Mouse (Mus musculus) forebrain, postnatal 0 days (tissue): ENCODE data around the gene Mrps23. TPM values are rescaled to one million over a fixed set of nuclear protein-coding genes. Genes with fewer than 3 reads are reported as not detected.
"Not testable (repeated sequence)": the region's sequence is repeated elsewhere in the genome, so short reads cannot be mapped to it uniquely, and the experiment has no call there.

Experiments used
- ATAC-seq: fragments of 200-750 bp; cut with Nextera tagmentation; 2 replicates; pipeline ENCODE4 v1.8.0; 2017; ENCODE audit warnings: mild to moderate bottlenecking, moderate library complexity
- DNase-seq: peaks from one replicate; pipeline ENCODE4 v3.0.0-alpha.2; 2015
- H3K27ac ChIP-seq: fragments of 300-500 bp; sonication (generic); 2 replicates; pipeline ENCODE4 v1.5.1; 2014; ENCODE audit warnings: low read depth, mild to moderate bottlenecking, antibody characterized with exemption, low read length, moderate library complexity, mixed read lengths
- H3K27me3 ChIP-seq: fragments of 300-500 bp; sonication (generic); 2 replicates; pipeline ENCODE4 v1.6.1; 2014; ENCODE audit warnings: mild to moderate bottlenecking, low read length, mixed read lengths; ENCODE audit not compliant: insufficient read depth
- H3K36me3 ChIP-seq: fragments of 300-500 bp; sonication (generic); 2 replicates; pipeline ENCODE4 v1.6.1; 2014; ENCODE audit warnings: mild to moderate bottlenecking, moderate library complexity; ENCODE audit not compliant: insufficient read depth
- H3K4me1 ChIP-seq: fragments of 300-500 bp; sonication (generic); 2 replicates; pipeline ENCODE4 v1.6.1; 2014; ENCODE audit warnings: antibody characterized with exemption; ENCODE audit not compliant: insufficient read depth
- H3K4me2 ChIP-seq: fragments of 300-500 bp; sonication (generic); 2 replicates; pipeline ENCODE4 v1.6.1; 2014; ENCODE audit warnings: low read depth, mild to moderate bottlenecking, moderate library complexity
- H3K4me3 ChIP-seq: fragments of 300-500 bp; sonication (generic); 2 replicates; pipeline ENCODE4 v1.5.1; 2014; ENCODE audit warnings: low read depth, low read length, mixed read lengths
- H3K9ac ChIP-seq: fragments of 300-500 bp; sonication (generic); 2 replicates; pipeline ENCODE4 v1.6.1; 2014; ENCODE audit warnings: mild to moderate bottlenecking
- H3K9me3 ChIP-seq: fragments of 300-500 bp; sonication (generic); 2 replicates; pipeline ENCODE4 v1.6.1; 2016; ENCODE audit warnings: low read length
- CTCF ChIP-seq: sonication (generic); IDR thresholded peaks from 2 replicates; pipeline ENCODE4 v1.5.1; 2016; ENCODE audit warnings: antibody characterized with exemption, control low read depth, low read depth
- WGBS: fragments of 180-500 bp; shearing (Covaris S2); extraction: QIAGEN DNeasy Blood & Tissue Kit; methylation state at CpG from one replicate; pipeline ENCODE4 v1.1.7; 2014; 5-methylcytosine and 5-hydroxymethylcytosine counted together
- polyA plus RNA-seq: library from polyadenylated mRNA; unstranded; fragments of >200 nt; fragmentation: Nextera tagmentation; extraction: Ambion mirVana; gene quantifications from 2 replicates; pipeline ENCODE4 v1.2.1, GENCODE M21; 2015
- total RNA-seq: library from RNA; depleted of rRNA; stranded (reverse); fragments of >200 nt; gene quantifications from 2 replicates; pipeline ENCODE4 v1.2.3, GENCODE M21; 2014

Mrps23 gene
- total and polyA plus RNA-seq, 2 experiments from 2014 or later, result 57.5 to 71.5 TPM

GRCm38 (mm10) chr11:88193824-88194696, 10.1 kb upstream of the Mrps23 start:
- Histone ChIP-seq H3K4me1 (no peaks in the 10 kb centered on the region), H3K27ac (no peak overlapping the region), H3K4me3 (no peak overlapping the region), H3K36me3 (peaks cover 5% of the 10 kb centered on the region; the same call in 1 of the 2 replicates), H3K9me3 (no peaks in the 10 kb centered on the region), H3K27me3 (peaks cover 13% of the 10 kb centered on the region), H3K9ac (no peak overlapping the region), H3K4me2 (no peak overlapping the region)
- no peak for TF ChIP-seq CTCF
- ATAC-seq, result no peak
- WGBS, result 22% methylated on average over 29 of the region's 29 CpGs
- DNase-seq, result no peak

- H3K4me3 ChIP-seq, DNase-seq, H3K4me2 ChIP-seq, H3K4me1 ChIP-seq, ATAC-seq, H3K9ac ChIP-seq, H3K36me3 ChIP-seq, H3K9me3 ChIP-seq, H3K27ac ChIP-seq: not testable (repeated sequence)
- WGBS, result 80% methylated on average over 3 of the region's 3 CpGs
- peaks cover 13% of the 10 kb centered on the region for H3K27me3 ChIP-seq
Measured at GRCm38 (mm10) chr11:88195699-88196098, 8.5 kb upstream of the Mrps23 start.

GRCm38 (mm10) chr11:88197153-88197576, 7.0 kb upstream of the Mrps23 start:
- Histone ChIP-seq H3K27ac (no peak overlapping the region), H3K9me3 (no peaks in the 10 kb centered on the region), H3K27me3 (peaks cover 12% of the 10 kb centered on the region), H3K4me3 (no peak overlapping the region), H3K9ac (no peak overlapping the region), H3K4me1 (no peaks in the 10 kb centered on the region), H3K4me2 (no peak overlapping the region), H3K36me3 (no peaks in the 10 kb centered on the region)
- ATAC-seq, result 0 out of 2 replicates have a peak, but pooled peaks have one; percentile 22
- 7% methylated on average over 2 of the region's 2 CpGs for WGBS
- DNase-seq, result peak; percentile 82
- TF ChIP-seq CTCF, result peak; percentile 80

- Histone ChIP-seq H3K27me3 (peaks cover 2% of the 10 kb centered on the region), H3K4me2 (no peak overlapping the region), H3K27ac (no peak overlapping the region), H3K9me3 (no peaks in the 10 kb centered on the region), H3K9ac (no peak overlapping the region), H3K36me3 (no peaks in the 10 kb centered on the region), H3K4me1 (peaks cover 2% of the 10 kb centered on the region; the same call in 1 of the 2 replicates), H3K4me3 (no peak overlapping the region)
- WGBS, result 13% methylated on average over 4 of the region's 4 CpGs
- DNase-seq, result no peak
- no peak for TF ChIP-seq CTCF
- no peak for ATAC-seq
Measured at GRCm38 (mm10) chr11:88198223-88198622, 6.0 kb upstream of the Mrps23 start.

- Histone ChIP-seq H3K9ac (no peak overlapping the region), H3K9me3 (no peaks in the 10 kb centered on the region)
- 77% methylated on average over 2 of the region's 2 CpGs for WGBS
Measured at GRCm38 (mm10) chr11:88201172-88201571, 3.0 kb upstream of the Mrps23 start.

GRCm38 (mm10) chr11:88202077-88202476, 2.1 kb upstream of the Mrps23 start:
- no peak overlapping the region for H3K27ac ChIP-seq
- no peak for DNase-seq
- no peak for ATAC-seq
- H3K9ac ChIP-seq, result no peak overlapping the region
- no peak overlapping the region for H3K4me2 ChIP-seq
- no peak for TF ChIP-seq CTCF
- no peaks in the 10 kb centered on the region; the same call in 1 of the 2 replicates for H3K36me3 ChIP-seq
- peaks cover 8% of the 10 kb centered on the region for H3K4me1 ChIP-seq
- no peaks in the 10 kb centered on the region for H3K9me3 ChIP-seq
- no peak overlapping the region for H3K4me3 ChIP-seq
- 9% methylated on average over 2 of the region's 2 CpGs for WGBS
- no peaks in the 10 kb centered on the region for H3K27me3 ChIP-seq

More at GRCm38 (mm10) chr11:88201172-88201571, 3.0 kb upstream of the Mrps23 start:
- Histone ChIP-seq H3K27me3 (no peaks in the 10 kb centered on the region), H3K27ac (no peak overlapping the region), H3K4me1 (peaks cover 8% of the 10 kb centered on the region), H3K4me2 (no peak overlapping the region), H3K36me3 (no peaks in the 10 kb centered on the region), H3K4me3 (no peak overlapping the region)
- ATAC-seq (no peak), DNase-seq (no peak)
- no peak for TF ChIP-seq CTCF
